Mouse (Mus musculus) mesoderm, embryonic 11.5 days (tissue): ENCODE results near the gene Alox5ap.

Experiments
- DNase-seq: peaks from one replicate; pipeline ENCODE4 v3.0.0-alpha.2; 2012; ENCODE audit warnings: low read depth, low spot score

The Alox5ap gene

GRCm38 (mm10) chr5:149264405-149264804 is at the start of gene Alox5ap:
Gene Alox5ap, plus strand, starts transcription at chr5:149264767.
- no peak for DNase-seq

- DNase-seq, result no peak
Measured at GRCm38 (mm10) chr5:149215540-149215939, 49.0 kb upstream of the Alox5ap start.

GRCm38 (mm10) chr5:149217524-149218357 is 46.8 kb upstream of the Alox5ap start:
- DNase-seq, result no peak

- no peak for DNase-seq
Measured at GRCm38 (mm10) chr5:149219493-149219892, 45.1 kb upstream of the Alox5ap start.

GRCm38 (mm10) chr5:149221355-149221754 is 43.2 kb upstream of the Alox5ap start:
- DNase-seq, result no peak

- no peak for DNase-seq
Measured at GRCm38 (mm10) chr5:149224666-149225065, 39.9 kb upstream of the Alox5ap start.

GRCm38 (mm10) chr5:149228700-149229618 is 35.6 kb upstream of the Alox5ap start:
- peak; percentile 96 for DNase-seq

GRCm38 (mm10) chr5:149229619-149230339 is 34.8 kb upstream of the Alox5ap start:
- no peak for DNase-seq

GRCm38 (mm10) chr5:149235002-149235401 is 29.6 kb upstream of the Alox5ap start:
- no peak for DNase-seq

GRCm38 (mm10) chr5:149237221-149237950 is 27.2 kb upstream of the Alox5ap start:
- DNase-seq, result no peak

- DNase-seq, result no peak
Measured at GRCm38 (mm10) chr5:149242467-149242866, 22.1 kb upstream of the Alox5ap start.

GRCm38 (mm10) chr5:149243053-149243452 is 21.5 kb upstream of the Alox5ap start:
- no peak for DNase-seq

- DNase-seq, result no peak
Measured at GRCm38 (mm10) chr5:149245391-149245964, 19.1 kb upstream of the Alox5ap start.

- DNase-seq, result peak; percentile 32
Measured at GRCm38 (mm10) chr5:149245965-149246470, 18.5 kb upstream of the Alox5ap start.

- DNase-seq, result no peak
Measured at GRCm38 (mm10) chr5:149247047-149247904, 17.3 kb upstream of the Alox5ap start.

GRCm38 (mm10) chr5:149252303-149252702 is 12.3 kb upstream of the Alox5ap start:
- no peak for DNase-seq

- DNase-seq, result no peak
Measured at GRCm38 (mm10) chr5:149253491-149253890, 11.1 kb upstream of the Alox5ap start.

- DNase-seq, result no peak
Measured at GRCm38 (mm10) chr5:149255522-149255921, 9.0 kb upstream of the Alox5ap start.

GRCm38 (mm10) chr5:149257518-149258281 is 6.9 kb upstream of the Alox5ap start:
- DNase-seq, result peak; percentile 68
